Mouse (Mus musculus) cerebellum, adult 9-10 months (tissue): ENCODE measurements at regions not wholly inside any gene's neighbourhood (a gene's known extent, or its start where the extent isn't known, plus 50 kb on each side); places are given as distances from the start of the nearest gene placed in this dataset.

ENCODE experiments used
- DNase-seq: peaks from one replicate; pipeline ENCODE4 v3.0.0; 2022

- DNase-seq = no peak
Observed at GRCm38 (mm10) chr17:45237246-45237645, 196.3 kb downstream of the Cdc5l start.

DNA sequence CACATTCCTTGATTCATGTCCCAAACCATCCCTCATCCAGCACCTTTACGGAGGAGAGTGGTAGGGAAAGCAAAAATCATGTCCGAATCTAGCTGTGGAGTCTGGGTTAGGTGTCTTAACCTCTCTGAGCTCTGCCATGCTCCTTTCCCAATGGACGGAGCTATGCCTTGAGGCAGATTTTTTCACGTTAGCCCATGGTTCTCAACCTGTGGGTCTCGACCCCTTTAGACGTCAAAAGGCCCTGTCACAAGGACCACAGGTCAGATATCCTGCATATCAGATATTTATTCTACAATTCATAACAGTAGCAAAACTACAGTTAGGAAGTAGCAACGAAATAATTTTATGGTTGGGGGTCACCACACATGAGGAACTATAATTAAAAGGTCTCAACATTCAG is 198.1 kb downstream of the Cdc5l start:
- no peak for DNase-seq

DNA sequence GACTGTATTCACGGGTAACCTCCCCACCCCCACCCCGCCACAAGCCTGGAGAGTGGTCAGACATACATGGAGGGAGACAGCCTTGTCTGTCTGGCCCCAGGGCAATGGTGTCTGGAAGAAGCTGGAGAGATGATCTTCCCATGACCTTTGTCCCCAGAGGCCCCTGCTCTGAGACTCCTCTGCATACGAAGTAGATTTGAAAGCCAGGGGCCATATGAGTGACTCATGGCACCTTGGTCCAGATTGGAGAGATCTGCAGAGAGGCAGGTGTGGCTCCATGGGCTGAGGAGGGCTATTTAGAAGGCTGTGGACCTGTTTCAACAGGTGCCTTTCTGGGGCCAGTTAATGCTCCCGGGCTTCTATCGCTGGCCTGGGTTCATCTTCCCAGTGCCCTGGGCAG is 200.7 kb downstream of the Cdc5l start:
- no peak for DNase-seq

DNA sequence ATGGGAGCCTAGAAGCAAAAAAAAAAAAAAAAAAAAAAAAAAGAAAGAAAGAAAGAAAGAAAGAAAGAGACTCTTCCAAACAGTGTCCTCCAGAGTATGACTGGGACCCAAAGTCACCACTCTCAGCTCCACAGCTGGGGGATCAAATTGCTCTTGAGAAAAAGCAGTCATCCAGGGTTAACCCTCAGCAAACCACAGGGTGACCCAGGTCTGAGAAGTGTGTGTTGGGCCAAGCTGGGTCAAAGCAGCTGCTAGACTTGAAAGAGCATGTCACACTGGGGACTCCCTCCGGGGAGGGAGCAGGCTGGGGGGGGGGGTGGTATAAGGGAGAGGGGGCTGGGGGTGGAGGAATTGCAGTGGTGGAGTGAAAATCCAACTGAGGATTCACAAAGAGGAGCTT is 206.3 kb downstream of the Cdc5l start:
- no peak for DNase-seq

GRCm38 (mm10) chr17:45226486-45226885 is 207.1 kb downstream of the Cdc5l start:
- DNase-seq = no peak

DNA sequence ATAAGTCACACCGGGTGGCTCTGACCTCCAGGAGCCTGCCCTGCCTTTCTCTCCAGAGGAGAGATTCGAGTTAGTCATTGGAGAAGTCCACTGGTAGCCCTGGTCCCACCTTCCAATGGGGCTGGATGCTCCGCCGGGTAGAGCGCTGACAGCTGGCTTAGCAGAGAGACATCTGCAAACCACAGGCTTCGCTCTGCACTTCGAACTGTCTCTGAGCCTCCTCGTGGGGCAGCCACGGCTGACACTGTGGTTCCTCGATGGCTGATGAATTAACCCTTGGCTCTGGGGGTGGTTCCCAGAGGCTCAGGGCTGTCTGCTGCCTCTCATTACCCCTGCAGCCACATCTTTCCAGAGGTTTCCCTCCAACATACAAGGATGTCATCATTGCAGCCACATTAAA is 211.9 kb downstream of the Cdc5l start:
- DNase-seq = no peak

DNA sequence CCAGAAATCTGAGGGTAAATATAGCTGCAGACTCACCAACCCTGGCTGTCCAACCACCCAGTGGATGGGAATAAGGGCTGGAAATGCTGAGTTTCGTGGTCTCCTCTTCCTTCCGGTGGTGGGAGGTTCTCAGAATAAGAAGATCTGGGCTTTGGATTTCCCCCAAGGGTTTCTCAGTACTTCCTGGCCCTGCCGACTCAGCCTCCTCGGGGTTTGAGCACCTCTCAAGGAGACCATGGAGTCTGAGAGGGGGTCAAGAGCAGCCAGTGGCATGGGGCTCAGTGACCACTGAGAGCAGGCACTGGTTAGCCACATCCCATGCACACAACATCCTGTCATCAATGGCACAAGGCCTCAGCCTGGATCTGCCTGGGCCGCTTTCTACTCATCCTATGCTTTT is 216.4 kb downstream of the Cdc5l start:
- DNase-seq = no peak

GRCm38 (mm10) chr17:45215067-45216049 is 218.2 kb downstream of the Cdc5l start:
- DNase-seq = no peak

GRCm38 (mm10) chr17:45210984-45211383 is 222.6 kb downstream of the Cdc5l start:
- no peak for DNase-seq

GRCm38 (mm10) chr17:45209387-45209663 is 224.2 kb downstream of the Cdc5l start:
- no peak for DNase-seq

DNA sequence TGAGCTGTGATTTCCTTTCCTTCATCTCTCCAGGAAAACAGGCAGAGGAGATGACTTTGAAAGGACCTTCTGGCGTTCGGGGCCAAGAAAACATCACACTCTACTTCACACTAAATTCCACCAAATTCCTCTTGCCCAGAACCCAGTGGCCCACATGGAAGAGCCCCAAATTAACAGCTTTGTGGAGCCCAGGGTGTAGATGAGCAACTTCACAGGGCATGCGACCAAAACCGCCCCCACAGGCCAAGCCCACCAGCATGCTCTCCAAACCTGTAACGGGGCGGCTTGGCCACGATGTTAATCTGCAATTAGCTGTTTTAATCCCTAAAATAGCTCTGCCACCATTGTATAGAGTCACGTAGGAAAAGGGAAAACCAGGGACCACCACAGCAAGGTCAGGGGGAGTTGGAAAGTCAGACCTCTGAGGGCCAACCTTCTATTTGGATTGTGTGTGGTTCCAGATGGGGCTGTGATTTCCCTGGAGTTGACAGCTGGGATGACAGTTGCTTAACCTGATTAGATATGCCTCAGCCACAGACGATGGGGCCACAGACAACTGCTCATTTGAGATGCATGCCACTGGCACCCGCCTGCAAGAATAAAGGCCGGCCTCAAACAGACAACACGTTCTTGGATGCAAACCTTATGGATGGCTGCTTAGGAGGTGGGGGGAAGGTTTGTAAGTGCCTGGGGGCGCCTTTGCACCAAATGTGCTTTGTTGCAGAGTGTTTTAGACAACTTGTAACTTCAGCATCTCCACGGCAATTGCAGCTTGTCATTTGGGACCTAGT is 224.7 kb downstream of the Cdc5l start:
- no peak for DNase-seq

DNA sequence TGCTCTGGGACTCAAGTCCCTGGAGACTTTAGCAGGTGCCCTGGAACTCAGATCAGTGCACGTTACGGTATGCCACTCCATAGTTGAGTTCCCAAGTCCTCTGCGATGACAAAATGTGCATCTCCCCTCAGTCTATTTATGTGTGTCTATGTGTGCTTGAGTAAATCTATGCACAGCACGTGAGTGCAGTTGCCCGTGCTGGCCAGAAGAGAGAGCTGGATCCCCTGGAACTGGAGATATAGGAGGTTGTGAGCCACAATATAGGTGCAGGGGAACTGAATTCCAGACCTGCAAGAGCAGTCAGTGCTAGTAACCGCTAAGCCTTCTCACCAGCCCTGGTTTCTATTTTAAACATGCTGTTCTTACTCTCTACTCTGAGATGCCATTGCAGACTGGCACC is 237.8 kb downstream of the Cdc5l start:
- no peak for DNase-seq

- no peak for DNase-seq
Observed at GRCm38 (mm10) chr17:45194786-45195281, 238.7 kb downstream of the Cdc5l start.

DNA sequence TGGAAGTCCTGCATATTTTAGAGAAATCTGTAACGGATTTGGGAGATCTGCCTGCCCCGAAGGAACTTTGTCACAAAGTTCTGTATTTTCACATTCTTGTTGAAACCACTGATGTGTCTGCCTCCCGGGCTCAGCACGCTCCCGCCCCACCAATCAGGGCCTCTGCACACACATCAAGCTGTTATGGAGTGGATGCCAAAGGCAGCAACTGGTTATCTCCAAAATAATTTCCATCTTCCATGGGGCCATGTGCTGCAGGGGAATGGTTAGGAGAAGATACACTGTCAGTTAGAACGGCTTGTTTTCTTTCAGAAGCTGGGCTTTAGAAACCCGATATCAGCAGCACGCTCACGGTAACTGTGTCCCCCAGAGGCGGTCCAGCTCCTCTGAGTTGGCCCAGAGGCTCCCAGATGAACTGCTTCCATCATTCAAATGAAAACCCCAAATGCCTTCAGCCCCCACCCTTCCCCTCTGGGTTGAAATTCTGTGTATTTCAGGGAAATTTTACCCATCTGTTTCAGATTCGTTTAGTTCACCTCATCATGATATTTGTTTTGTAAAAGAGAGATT is 240.0 kb downstream of the Cdc5l start:
- DNase-seq = no peak

- DNase-seq = no peak
Observed at GRCm38 (mm10) chr17:45187402-45187801, 246.1 kb downstream of the Cdc5l start.

DNA sequence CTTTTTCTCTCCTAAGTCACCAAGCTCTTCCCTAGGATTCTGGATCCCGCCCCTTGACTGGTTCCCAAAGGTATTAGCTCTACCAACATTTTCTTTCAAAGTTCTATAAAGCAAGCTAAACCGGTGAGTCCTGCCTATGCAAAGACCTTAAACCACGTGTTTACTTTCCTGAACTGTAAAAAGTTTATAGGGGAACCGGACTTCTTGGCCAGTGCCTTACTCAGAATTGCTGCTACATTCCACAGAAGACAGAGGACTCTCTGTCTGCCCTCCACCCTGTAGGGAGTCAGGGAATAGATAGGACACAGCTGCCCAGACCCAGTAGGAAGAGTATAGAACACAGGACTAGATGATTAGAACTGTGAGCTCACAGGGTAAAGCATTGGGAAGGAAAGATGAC is 257.2 kb downstream of the Cdc5l start:
- no peak for DNase-seq

GRCm38 (mm10) chr17:45169257-45169994 is 264.1 kb downstream of the Cdc5l start:
- DNase-seq = no peak
